Mouse (Mus musculus) adrenal gland, postnatal 36 days (tissue): ENCODE measurements around the gene Fat3. TPM values are rescaled to one million over a fixed set of nuclear protein-coding genes. Genes with fewer than 3 reads are reported as not detected.

Experiments used
- DNase-seq, 2 experiments: peaks; one replicate each; pipeline ENCODE4 v3.0.0; 2021; ENCODE audit warnings: mixed read lengths in 1 of 2
- total RNA-seq, 2 experiments: library from RNA; stranded (reverse); gene quantifications; 2 replicates each; pipeline ENCODE4 v1.2.3; 2021

Gene Fat3
- total RNA-seq, 2 experiments from 2014 or later = 3.2 to 5.0 TPM

GRCm38 (mm10) chr9:15866280-15867072, 634.6 kb downstream of the Fat3 start:
- no peak for DNase-seq

GRCm38 (mm10) chr9:15861402-15861801, 639.7 kb downstream of the Fat3 start:
- no peak for DNase-seq
